Mouse (Mus musculus) left cerebral cortex, adult 9 months (tissue): ENCODE results near the gene Ebf4.
"Not testable (repeated sequence)": the region's sequence is repeated elsewhere in the genome, so short reads cannot be mapped to it uniquely, and the experiment has no call there.

Source experiments
- DNase-seq, 2 experiments: peaks; one replicate each; pipeline ENCODE4 v3.0.0; 2022; ENCODE audit warnings: low spot score in 2 of 2

Gene Ebf4

GRCm38 (mm10) chr2:130295331-130296133 lies 563 bp downstream of the Ebf4 start:
- DNase-seq: no peak

GRCm38 (mm10) chr2:130296134-130296745 lies 1.3 kb downstream of the Ebf4 start:
- no peak for DNase-seq

- DNase-seq: no peak
Measured at GRCm38 (mm10) chr2:130297580-130297979, 2.6 kb downstream of the Ebf4 start.

- DNase-seq: no peak
Measured at GRCm38 (mm10) chr2:130303014-130303413, 8.0 kb downstream of the Ebf4 start.

- no peak for DNase-seq
Measured at GRCm38 (mm10) chr2:130327057-130327456, 32.1 kb downstream of the Ebf4 start.

- no peak for DNase-seq
Measured at GRCm38 (mm10) chr2:130329502-130329901, 34.5 kb downstream of the Ebf4 start.

- DNase-seq: no peak
Measured at GRCm38 (mm10) chr2:130335112-130335511, 40.1 kb downstream of the Ebf4 start.

GRCm38 (mm10) chr2:130340464-130341219 lies 45.7 kb downstream of the Ebf4 start:
- no peak for DNase-seq

GRCm38 (mm10) chr2:130341220-130341580 lies 46.2 kb downstream of the Ebf4 start:
- DNase-seq: no peak

GRCm38 (mm10) chr2:130350376-130350775 lies 55.4 kb downstream of the Ebf4 start:
- DNase-seq: no peak

GRCm38 (mm10) chr2:130351758-130352339 lies 56.9 kb downstream of the Ebf4 start:
- DNase-seq: peak; percentile 14 to 19

GRCm38 (mm10) chr2:130353411-130353810 lies 58.4 kb downstream of the Ebf4 start:
- DNase-seq: no peak

- no peak for DNase-seq
Measured at GRCm38 (mm10) chr2:130353889-130354288, 58.9 kb downstream of the Ebf4 start.

- DNase-seq: no peak
Measured at GRCm38 (mm10) chr2:130357551-130357950, 62.6 kb downstream of the Ebf4 start.

GRCm38 (mm10) chr2:130358852-130359251 lies 63.9 kb downstream of the Ebf4 start:
- DNase-seq: no peak

GRCm38 (mm10) chr2:130362511-130363026 lies 67.6 kb downstream of the Ebf4 start:
- DNase-seq: peak in 1 of 2 experiments; percentile 31

- no peak for DNase-seq
Measured at GRCm38 (mm10) chr2:130365211-130366094, 70.5 kb downstream of the Ebf4 start.

GRCm38 (mm10) chr2:130367386-130367785 lies 72.4 kb downstream of the Ebf4 start:
- no peak for DNase-seq

- DNase-seq: not testable (repeated sequence)
Measured at GRCm38 (mm10) chr2:130373026-130373425, 78.1 kb downstream of the Ebf4 start.

GRCm38 (mm10) chr2:130374951-130375350 lies 80.0 kb downstream of the Ebf4 start:
- DNase-seq: no peak

GRCm38 (mm10) chr2:130383205-130383604 lies 88.2 kb downstream of the Ebf4 start:
- no peak for DNase-seq
